Mouse (Mus musculus) left cerebral cortex, postnatal 36 days (tissue): Measurements from ENCODE around the gene Col27a1. TPM values are rescaled to one million over a fixed set of nuclear protein-coding genes. Genes with fewer than 3 reads are reported as not detected.

Experiments
- DNase-seq, 2 experiments: peaks; one replicate each; pipeline ENCODE4 v3.0.0; 2021 to 2022; ENCODE audit warnings: low spot score in 2 of 2, mixed read lengths in 1 of 2
- intact Hi-C: fragments of 180-260 bp; cut with DNase I; formaldehyde crosslinking; loops from one replicate; pipeline ENCODE4 v1.15.1; 2025
- total RNA-seq, 2 experiments: library from RNA; stranded (reverse); gene quantifications; 2 replicates each; pipeline ENCODE4 v1.2.3; 2021

Gene Col27a1
- total RNA-seq, 2 experiments from 2014 or later, result 2.2 to 4.3 TPM

- intact Hi-C loops, result loop anchor here (5.0 kb wide), 2 partner anchors 59 to 74 kb away; no protein-coding TSS in a partner anchor
Observed at GRCm38 (mm10) chr4:63291658-63292057, 77.9 kb downstream of the Col27a1 start.

GRCm38 (mm10) chr4:63295641-63296040 lies 81.8 kb downstream of the Col27a1 start:
- no peak for DNase-seq
- intact Hi-C loops, result no loop called here

More at GRCm38 (mm10) chr4:63291658-63292057, 77.9 kb downstream of the Col27a1 start:
- no peak for DNase-seq

- no peak for DNase-seq
- intact Hi-C loops, result no loop called here
Observed at GRCm38 (mm10) chr4:63296263-63296662, 82.5 kb downstream of the Col27a1 start.

- DNase-seq, result no peak
- intact Hi-C loops, result no loop called here
Observed at GRCm38 (mm10) chr4:63296876-63297275, 83.1 kb downstream of the Col27a1 start.

GRCm38 (mm10) chr4:63298191-63298590 lies 84.4 kb downstream of the Col27a1 start:
- DNase-seq, result no peak
- intact Hi-C loops, result no loop called here

- no peak for DNase-seq
- intact Hi-C loops, result loop anchor here (5.0 kb wide), 1 partner anchor 135 kb away; no protein-coding TSS in a partner anchor
Observed at GRCm38 (mm10) chr4:63302641-63303040, 88.8 kb downstream of the Col27a1 start.

- DNase-seq, result peak; percentile 76 to 83
- intact Hi-C loops, result loop anchor here (1.0 kb wide), 1 partner anchor 92 kb away; no protein-coding TSS in a partner anchor
Observed at GRCm38 (mm10) chr4:63307175-63308062, 93.6 kb downstream of the Col27a1 start.

GRCm38 (mm10) chr4:63308316-63308715 lies 94.5 kb downstream of the Col27a1 start:
- no peak for DNase-seq
- intact Hi-C loops, result no loop called here

- intact Hi-C loops, result no loop called here
- DNase-seq, result no peak
Observed at GRCm38 (mm10) chr4:63310247-63310855, 96.5 kb downstream of the Col27a1 start.

GRCm38 (mm10) chr4:63311426-63311825 lies 97.6 kb downstream of the Col27a1 start:
- intact Hi-C loops, result no loop called here
- no peak for DNase-seq

GRCm38 (mm10) chr4:63314063-63314462 lies 100.3 kb downstream of the Col27a1 start:
- no peak for DNase-seq
- intact Hi-C loops, result no loop called here

GRCm38 (mm10) chr4:63316076-63316746 lies 102.4 kb downstream of the Col27a1 start:
- DNase-seq, result peak; percentile 28 to 30
- intact Hi-C loops, result loop anchor here (5.0 kb wide), 1 partner anchor 159 kb away; no protein-coding TSS in a partner anchor

GRCm38 (mm10) chr4:63319566-63319965 lies 105.8 kb downstream of the Col27a1 start:
- DNase-seq, result peak in 1 of 2 experiments; percentile 26
- intact Hi-C loops, result loop anchor here (1.0 to 5.0 kb wide), 2 partner anchors 138 to 162 kb away; no protein-coding TSS in a partner anchor

GRCm38 (mm10) chr4:63323275-63323815 lies 109.5 kb downstream of the Col27a1 start:
- intact Hi-C loops, result no loop called here
- DNase-seq, result no peak

GRCm38 (mm10) chr4:63333403-63333802 lies 119.6 kb downstream of the Col27a1 start:
- intact Hi-C loops, result no loop called here
- DNase-seq, result no peak

GRCm38 (mm10) chr4:63338414-63339076 lies 124.7 kb downstream of the Col27a1 start:
- DNase-seq, result no peak
- intact Hi-C loops, result no loop called here

GRCm38 (mm10) chr4:63342491-63342890 lies 128.7 kb downstream of the Col27a1 start:
- no peak for DNase-seq
- intact Hi-C loops, result no loop called here

GRCm38 (mm10) chr4:63343608-63344007 lies 129.8 kb downstream of the Col27a1 start:
- DNase-seq, result no peak
- intact Hi-C loops, result no loop called here

GRCm38 (mm10) chr4:63344295-63344694 lies 130.5 kb downstream of the Col27a1 start, which contains the start of gene Orm1:
Gene Orm1, plus strand, starts transcription at chr4:63344560.
- DNase-seq, result no peak
- intact Hi-C loops, result no loop called here
